Mouse (Mus musculus): ENCODE data around the gene Set. TPM values are rescaled to one million over a fixed set of nuclear protein-coding genes. Genes with fewer than 3 reads are reported as not detected.
A peak's percentile ranks its signal among the peaks of the same experiment; 100 is the strongest.

Set gene
- polyA plus RNA-seq, 1 experiment from 2014 or later, result 647 TPM

DNA sequence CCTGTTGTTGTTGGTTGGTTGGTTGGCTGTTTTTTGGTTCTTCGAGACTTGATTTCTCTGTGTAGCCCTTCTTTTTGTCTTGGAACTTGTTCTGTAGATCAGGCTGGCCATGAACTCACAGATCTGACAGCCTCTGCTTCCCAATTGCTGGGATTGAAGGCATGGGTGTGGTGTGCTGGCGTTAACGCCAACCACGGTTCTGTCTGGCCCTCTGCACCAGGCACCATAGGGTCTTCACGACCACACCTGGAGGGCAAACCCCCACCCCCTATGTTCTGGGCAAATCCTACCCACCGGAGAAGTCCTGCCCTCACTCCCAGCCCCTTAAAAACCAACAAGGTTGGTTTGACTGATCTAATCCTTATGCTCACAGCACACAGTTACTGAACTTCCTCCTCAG, 19.8 kb downstream of the Set start:
- H3K27me3 ChIP-seq (ENCODE audit: control insufficient read depth, insufficient read depth, low read length), result no peaks in the 10 kb centered on the region
- peaks cover 4% of the 10 kb centered on the region; the same call in 1 of the 2 replicates for H3K4me1 ChIP-seq (ENCODE audit: control insufficient read depth, insufficient read depth, low read length)
- H3K36me3 ChIP-seq (ENCODE audit: control insufficient read depth, insufficient read depth, low read length), result peaks cover 17% of the 10 kb centered on the region
- H3K27ac ChIP-seq (ENCODE audit: low read depth, low read length), result no peak overlapping the region
- no peaks in the 10 kb centered on the region for H3K9me3 ChIP-seq (ENCODE audit: control insufficient read depth, low read length)
- H3K4me3 ChIP-seq (ENCODE audit: low read length), result no peak overlapping the region
- ATAC-seq (ENCODE audit: low FRiP score, low TSS enrichment), result peak; percentile 25; the same call in 1 of the 2 replicates
- peak overlapping the region; percentile 93; the same call in 1 of the 2 replicates for H3K4me2 ChIP-seq (replicated peaks; ENCODE audit: low read depth, low read length)
- 66% methylated on average over 6 of the region's 6 CpGs for WGBS
- no peak overlapping the region for H3K9ac ChIP-seq (ENCODE audit: low read depth, low read length)

DNA sequence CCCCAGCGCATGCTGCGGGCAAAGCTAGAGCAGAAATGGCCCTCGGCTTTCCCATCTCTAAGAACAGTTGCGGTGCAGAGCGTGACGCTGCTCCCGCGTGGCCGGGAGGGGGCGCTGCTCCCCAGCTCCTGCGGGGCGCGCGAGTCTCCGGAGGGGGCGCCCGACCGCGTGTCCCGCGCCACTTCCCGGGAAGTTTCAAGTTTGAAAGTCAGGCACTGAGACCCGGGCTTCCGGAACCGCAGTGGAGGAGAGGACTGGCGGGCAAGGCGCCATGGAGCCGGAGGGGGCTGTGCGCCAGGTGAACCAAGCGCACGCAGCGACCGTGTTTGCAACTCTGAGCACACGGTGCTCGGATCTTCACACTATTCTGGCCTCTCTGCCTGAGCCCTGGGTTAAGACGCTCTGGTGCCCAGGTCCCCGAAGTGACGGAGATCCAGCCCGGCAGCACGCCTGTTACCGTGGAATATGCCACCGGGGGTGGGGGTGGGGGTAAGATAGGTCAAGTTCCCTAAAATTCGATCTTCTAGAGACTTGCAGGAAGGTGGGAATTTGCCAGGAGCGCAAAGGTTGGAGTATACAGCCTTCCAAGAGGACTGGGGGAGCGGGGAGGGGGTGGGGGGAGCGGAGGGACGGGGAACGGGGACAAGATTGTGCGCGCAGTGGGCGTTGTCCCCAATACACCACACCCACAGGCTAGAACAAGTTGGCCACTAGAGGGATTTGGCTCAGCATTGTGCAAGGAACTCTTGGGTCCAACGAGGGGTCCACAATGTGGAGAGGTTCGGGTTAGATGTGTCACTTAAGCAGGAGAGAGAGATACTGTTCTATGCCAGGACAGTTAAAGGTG, 20.5 kb downstream of the Set start, which contains the start of gene Pkn3:
Pkn3 (plus strand) TSS at position 183 of the 847 bp plus-strand sequence.
- peak within 1 kb of the TSS; percentile 70 for H3K9ac ChIP-seq (ENCODE audit: low read depth, low read length)
- no peaks in the 10 kb centered on the region for H3K9me3 ChIP-seq (ENCODE audit: control insufficient read depth, low read length)
- peak within 1 kb of the TSS; percentile 64 for H3K4me3 ChIP-seq (ENCODE audit: low read length)
- H3K4me2 ChIP-seq (replicated peaks; ENCODE audit: low read depth, low read length), result peak within 1 kb of the TSS; percentile 93
- H3K27me3 ChIP-seq (ENCODE audit: control insufficient read depth, insufficient read depth, low read length), result no peaks in the 10 kb centered on the region
- peak; percentile 86 for ATAC-seq (ENCODE audit: low FRiP score, low TSS enrichment)
- H3K36me3 ChIP-seq (ENCODE audit: control insufficient read depth, insufficient read depth, low read length), result peaks cover 12% of the 10 kb centered on the region; the same call in 1 of the 2 replicates
- peaks cover 4% of the 10 kb centered on the region; the same call in 1 of the 2 replicates for H3K4me1 ChIP-seq (ENCODE audit: control insufficient read depth, insufficient read depth, low read length)
- H3K27ac ChIP-seq (ENCODE audit: low read depth, low read length), result peak within 1 kb of the TSS; percentile 88
- under 1% methylated on average over 53 of the region's 53 CpGs for WGBS

DNA sequence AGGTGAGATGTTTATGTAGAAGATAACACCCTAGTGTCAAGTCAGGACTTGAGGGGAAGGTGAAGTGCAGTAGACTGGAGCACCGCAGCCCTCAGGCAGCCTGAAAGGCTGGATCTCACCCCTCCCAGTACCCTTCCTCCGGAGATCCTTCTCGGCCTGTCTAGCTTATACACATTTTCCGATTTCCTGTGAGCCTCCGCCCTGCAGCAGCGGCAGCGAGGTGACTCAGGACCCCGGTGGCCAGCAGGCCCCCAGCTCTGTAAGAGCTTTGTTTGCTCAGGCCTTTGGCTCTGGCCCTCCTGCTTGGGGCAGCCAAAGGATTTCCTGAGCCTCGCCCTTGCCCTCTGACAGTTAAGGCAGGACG, 21.2 kb downstream of the Set start:
- H3K27ac ChIP-seq (ENCODE audit: low read depth, low read length), result peak overlapping the region; percentile 88; the same call in 1 of the 2 replicates
- peak overlapping the region; percentile 42 for H3K9ac ChIP-seq (ENCODE audit: low read depth, low read length)
- no peaks in the 10 kb centered on the region for H3K9me3 ChIP-seq (ENCODE audit: control insufficient read depth, low read length)
- peaks cover 4% of the 10 kb centered on the region; the same call in 1 of the 2 replicates for H3K4me1 ChIP-seq (ENCODE audit: control insufficient read depth, insufficient read depth, low read length)
- H3K4me3 ChIP-seq (ENCODE audit: low read length), result peak overlapping the region; percentile 64
- H3K27me3 ChIP-seq (ENCODE audit: control insufficient read depth, insufficient read depth, low read length), result no peaks in the 10 kb centered on the region
- WGBS, result 17% methylated on average over 10 of the region's 10 CpGs
- peak; percentile 10; the same call in 1 of the 2 replicates for ATAC-seq (ENCODE audit: low FRiP score, low TSS enrichment)
- H3K4me2 ChIP-seq (replicated peaks; ENCODE audit: low read depth, low read length), result peak overlapping the region; percentile 93
- peaks cover 7% of the 10 kb centered on the region; the same call in 1 of the 2 replicates for H3K36me3 ChIP-seq (ENCODE audit: control insufficient read depth, insufficient read depth, low read length)

DNA sequence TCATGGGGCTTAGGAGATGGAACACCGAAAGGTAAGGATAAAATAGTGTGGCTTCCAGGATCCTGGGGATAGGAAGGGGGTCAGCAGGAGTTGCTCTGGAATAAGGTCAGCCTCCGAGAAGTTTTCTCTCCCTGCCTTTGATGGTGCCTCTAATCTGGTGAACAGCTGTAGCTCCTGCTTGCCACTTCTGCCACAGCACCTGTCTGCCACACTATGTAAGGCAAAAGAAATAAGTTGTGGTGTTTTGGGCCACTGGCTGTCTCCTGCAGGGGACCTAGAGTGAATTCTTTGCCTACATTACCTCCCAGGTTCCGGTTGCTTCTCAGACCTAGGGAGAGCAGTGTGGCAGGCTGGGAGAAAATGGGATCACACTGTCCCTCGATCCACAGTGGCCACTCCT, 21.6 kb downstream of the Set start:
- Histone ChIP-seq H3K4me3 (ENCODE audit: low read length) (peak overlapping the region; percentile 64; the same call in 1 of the 2 replicates), H3K4me1 (ENCODE audit: control insufficient read depth, insufficient read depth, low read length) (peaks cover 4% of the 10 kb centered on the region; the same call in 1 of the 2 replicates), H3K27ac (ENCODE audit: low read depth, low read length) (0 out of 2 replicates have a peak overlapping the region, but pooled peaks have one; percentile 88), H3K9ac (ENCODE audit: low read depth, low read length) (peak overlapping the region; percentile 42; the same call in 1 of the 2 replicates), H3K27me3 (ENCODE audit: control insufficient read depth, insufficient read depth, low read length) (no peaks in the 10 kb centered on the region), H3K9me3 (ENCODE audit: control insufficient read depth, low read length) (no peaks in the 10 kb centered on the region), H3K36me3 (ENCODE audit: control insufficient read depth, insufficient read depth, low read length) (peaks cover 3% of the 10 kb centered on the region; the same call in 1 of the 2 replicates), H3K4me2 (replicated peaks; ENCODE audit: low read depth, low read length) (peak overlapping the region; percentile 93; the same call in 1 of the 2 replicates)
- no peak for ATAC-seq (ENCODE audit: low FRiP score, low TSS enrichment)
- 74% methylated on average over 4 of the region's 4 CpGs for WGBS

DNA sequence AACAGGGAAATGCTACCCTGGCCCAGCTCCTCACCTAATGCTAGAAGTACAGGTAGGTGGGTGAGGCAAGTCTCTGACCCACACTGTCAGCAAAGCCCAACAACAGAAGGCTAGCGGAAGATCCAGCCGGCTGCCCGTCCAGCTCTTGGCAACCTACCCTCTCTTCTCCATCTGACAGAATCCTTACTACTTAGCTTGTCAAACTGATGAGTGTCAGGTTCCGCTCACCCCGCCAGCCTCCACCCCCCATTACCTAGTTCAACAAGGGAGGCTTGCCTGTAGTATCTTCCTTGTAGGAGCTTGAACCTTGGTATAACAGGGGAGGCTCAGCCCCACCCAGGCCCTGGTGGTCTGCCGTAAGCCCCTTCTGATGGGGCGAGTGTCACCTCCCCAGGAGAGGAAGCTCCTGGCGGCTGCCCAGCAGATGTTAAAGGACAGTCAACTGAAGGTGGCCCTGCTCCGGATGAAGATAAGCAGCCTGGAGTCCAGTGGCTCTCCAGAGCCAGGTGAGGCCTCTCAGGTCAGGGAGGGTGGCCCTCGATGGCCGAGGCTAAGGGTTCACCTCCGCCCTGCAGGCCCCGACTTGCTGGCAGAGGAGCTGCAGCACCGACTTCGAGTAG, 23.1 kb downstream of the Set start:
- no peak for ATAC-seq (ENCODE audit: low FRiP score, low TSS enrichment)
- H3K9me3 ChIP-seq (ENCODE audit: control insufficient read depth, low read length), result no peaks in the 10 kb centered on the region
- no peak overlapping the region for H3K4me2 ChIP-seq (replicated peaks; ENCODE audit: low read depth, low read length)
- no peak overlapping the region for H3K27ac ChIP-seq (ENCODE audit: low read depth, low read length)
- no peaks in the 10 kb centered on the region for H3K36me3 ChIP-seq (ENCODE audit: control insufficient read depth, insufficient read depth, low read length)
- WGBS, result 87% methylated on average over 15 of the region's 15 CpGs
- H3K4me1 ChIP-seq (ENCODE audit: control insufficient read depth, insufficient read depth, low read length), result peaks cover 9% of the 10 kb centered on the region; the same call in 1 of the 2 replicates
- no peak overlapping the region for H3K9ac ChIP-seq (ENCODE audit: low read depth, low read length)
- no peaks in the 10 kb centered on the region for H3K27me3 ChIP-seq (ENCODE audit: control insufficient read depth, insufficient read depth, low read length)
- no peak overlapping the region for H3K4me3 ChIP-seq (ENCODE audit: low read length)

DNA sequence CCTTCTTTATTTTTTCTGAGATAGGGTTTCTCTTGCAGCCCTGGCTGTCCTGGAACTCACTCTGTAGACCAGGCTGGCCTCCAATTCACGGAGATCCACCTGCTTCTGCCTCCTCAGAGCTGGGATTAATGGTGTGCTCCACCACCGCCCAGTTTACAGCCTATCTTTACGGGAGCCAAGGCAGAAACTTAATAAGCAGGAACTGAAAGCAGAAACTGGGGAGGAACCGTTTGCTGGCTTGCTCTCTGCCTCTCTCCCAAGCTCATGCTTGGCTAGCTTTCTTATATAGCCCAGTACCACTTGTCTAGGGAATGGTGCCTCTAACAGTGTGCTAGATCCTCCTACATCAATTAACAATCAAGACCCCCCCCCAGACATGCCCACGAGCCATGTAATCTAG, 26.9 kb downstream of the Set start:
- no peak overlapping the region for H3K9ac ChIP-seq (ENCODE audit: low read depth, low read length)
- peak; percentile 17; the same call in 1 of the 2 replicates for ATAC-seq (ENCODE audit: low FRiP score, low TSS enrichment)
- no peak overlapping the region for H3K4me3 ChIP-seq (ENCODE audit: low read length)
- no peaks in the 10 kb centered on the region for H3K9me3 ChIP-seq (ENCODE audit: control insufficient read depth, low read length)
- H3K4me1 ChIP-seq (ENCODE audit: control insufficient read depth, insufficient read depth, low read length), result peaks cover 6% of the 10 kb centered on the region; the same call in 1 of the 2 replicates
- WGBS, result 42% methylated on average over 5 of the region's 5 CpGs
- H3K27ac ChIP-seq (ENCODE audit: low read depth, low read length), result no peak overlapping the region
- no peaks in the 10 kb centered on the region for H3K27me3 ChIP-seq (ENCODE audit: control insufficient read depth, insufficient read depth, low read length)
- H3K4me2 ChIP-seq (replicated peaks; ENCODE audit: low read depth, low read length), result peak overlapping the region; percentile 34
- H3K36me3 ChIP-seq (ENCODE audit: control insufficient read depth, insufficient read depth, low read length), result no peaks in the 10 kb centered on the region

DNA sequence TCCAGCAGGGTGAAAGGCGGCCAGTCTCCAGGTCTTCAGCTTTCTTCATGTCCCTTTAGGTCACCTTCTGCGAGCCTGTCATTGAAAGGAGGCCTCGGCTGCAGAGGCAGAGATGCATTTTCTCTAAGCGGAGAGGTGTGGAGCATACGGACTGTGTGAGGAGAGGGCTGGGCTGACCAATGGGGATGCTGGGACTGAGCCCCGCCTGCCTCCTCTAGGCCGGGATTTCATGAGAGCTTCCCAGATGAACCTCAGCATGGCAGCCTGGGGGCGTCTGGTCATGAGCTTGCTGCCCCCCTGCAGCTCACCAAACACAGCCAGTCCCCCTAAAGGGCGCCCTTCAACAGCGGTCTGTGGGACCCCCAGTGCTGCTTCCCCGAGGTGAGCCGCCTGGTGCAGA, 27.5 kb downstream of the Set start:
- no peaks in the 10 kb centered on the region for H3K9me3 ChIP-seq (ENCODE audit: control insufficient read depth, low read length)
- 23% methylated on average over 12 of the region's 12 CpGs for WGBS
- ATAC-seq (ENCODE audit: low FRiP score, low TSS enrichment), result peak; percentile 61; the same call in 1 of the 2 replicates
- 0 out of 2 replicates have a peak overlapping the region, but pooled peaks have one; percentile 23 for H3K9ac ChIP-seq (ENCODE audit: low read depth, low read length)
- H3K4me2 ChIP-seq (replicated peaks; ENCODE audit: low read depth, low read length), result peak overlapping the region; percentile 34
- no peaks in the 10 kb centered on the region for H3K36me3 ChIP-seq (ENCODE audit: control insufficient read depth, insufficient read depth, low read length)
- H3K4me3 ChIP-seq (ENCODE audit: low read length), result peak overlapping the region; percentile 7; the same call in 1 of the 2 replicates
- no peaks in the 10 kb centered on the region for H3K27me3 ChIP-seq (ENCODE audit: control insufficient read depth, insufficient read depth, low read length)
- peaks cover 6% of the 10 kb centered on the region; the same call in 1 of the 2 replicates for H3K4me1 ChIP-seq (ENCODE audit: control insufficient read depth, insufficient read depth, low read length)
- H3K27ac ChIP-seq (ENCODE audit: low read depth, low read length), result no peak overlapping the region

DNA sequence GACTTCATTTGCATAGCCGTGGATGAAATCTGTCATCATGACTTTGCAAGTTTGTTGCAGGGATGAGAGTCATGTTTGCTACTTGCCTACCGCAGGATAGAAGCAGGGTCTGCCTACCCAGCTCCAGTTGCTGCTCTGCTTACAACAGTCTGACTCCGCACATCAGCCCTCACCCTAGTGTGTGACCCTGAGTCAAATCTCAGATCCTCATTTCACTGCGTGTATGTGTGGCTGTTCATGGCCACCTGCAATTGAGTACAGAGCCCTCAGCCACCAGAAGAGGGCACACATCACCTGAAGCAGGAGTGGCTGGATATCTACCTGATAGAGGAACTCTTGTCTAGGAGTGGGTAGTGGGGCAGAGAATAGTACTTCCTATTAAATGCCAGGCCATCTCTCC, 30.1 kb downstream of the Set start:
- WGBS, result 88% methylated on average over 4 of the region's 4 CpGs
- no peaks in the 10 kb centered on the region for H3K27me3 ChIP-seq (ENCODE audit: control insufficient read depth, insufficient read depth, low read length)
- H3K27ac ChIP-seq (ENCODE audit: low read depth, low read length), result no peak overlapping the region
- no peak overlapping the region for H3K9ac ChIP-seq (ENCODE audit: low read depth, low read length)
- no peak overlapping the region for H3K4me3 ChIP-seq (ENCODE audit: low read length)
- H3K36me3 ChIP-seq (ENCODE audit: control insufficient read depth, insufficient read depth, low read length), result peaks cover 13% of the 10 kb centered on the region
- no peak overlapping the region for H3K4me2 ChIP-seq (replicated peaks; ENCODE audit: low read depth, low read length)
- ATAC-seq (ENCODE audit: low FRiP score, low TSS enrichment), result no peak
- H3K9me3 ChIP-seq (ENCODE audit: control insufficient read depth, low read length), result no peaks in the 10 kb centered on the region
- H3K4me1 ChIP-seq (ENCODE audit: control insufficient read depth, insufficient read depth, low read length), result peaks cover 6% of the 10 kb centered on the region; the same call in 1 of the 2 replicates
